Mouse (Mus musculus) hindbrain, embryonic 10.5 days (tissue): Measurements from ENCODE around the gene Tat. TPM values are rescaled to one million over a fixed set of nuclear protein-coding genes. Genes with fewer than 3 reads are reported as not detected.
"Not testable (repeated sequence)": the region's sequence is repeated elsewhere in the genome, so short reads cannot be mapped to it uniquely, and the experiment has no call there.

Source experiments
- DNase-seq: peaks from one replicate; pipeline ENCODE4 v3.0.0-alpha.2; 2017; ENCODE audit warnings: low spot score
- H3K27ac ChIP-seq: fragments of 300-500 bp; sonication (generic); 2 replicates; pipeline ENCODE4 v1.5.1; 2016; ENCODE audit warnings: mild to moderate bottlenecking, moderate library complexity
- H3K27me3 ChIP-seq: fragments of 300-500 bp; sonication (generic); 2 replicates; pipeline ENCODE4 v1.6.1; 2016; ENCODE audit warnings: mild to moderate bottlenecking; ENCODE audit not compliant: poor library complexity, insufficient read depth, severe bottlenecking
- H3K36me3 ChIP-seq: fragments of 300-500 bp; sonication (generic); 2 replicates; pipeline ENCODE4 v1.6.1; 2016; ENCODE audit warnings: mild to moderate bottlenecking, moderate library complexity
- H3K4me1 ChIP-seq: fragments of 300-500 bp; sonication (generic); replicated peaks from 2 replicates; pipeline ENCODE4 v1.6.1; 2016; ENCODE audit warnings: mild to moderate bottlenecking
- H3K4me3 ChIP-seq: fragments of 300-500 bp; sonication (generic); 2 replicates; pipeline ENCODE4 v1.5.1; 2016; ENCODE audit warnings: mild to moderate bottlenecking, moderate library complexity
- H3K9me3 ChIP-seq: fragments of 300-500 bp; sonication (generic); 2 replicates; pipeline ENCODE4 v1.6.1; 2016; ENCODE audit warnings: mild to moderate bottlenecking, moderate library complexity
- WGBS: fragments of 180-500 bp; shearing (Covaris S2); methylation state at CpG from one replicate; pipeline ENCODE4 v1.1.7; 2016; 5-methylcytosine and 5-hydroxymethylcytosine counted together
- polyA plus RNA-seq: library from polyadenylated mRNA; unstranded; fragments of >200 nt; fragmentation: Nextera tagmentation; extraction: Ambion mirVana; gene quantifications from 2 replicates; pipeline ENCODE4 v1.2.1, GENCODE M21; 2016

Gene Tat
- polyA plus RNA-seq, 1 experiment from 2014 or later = not detected

DNA sequence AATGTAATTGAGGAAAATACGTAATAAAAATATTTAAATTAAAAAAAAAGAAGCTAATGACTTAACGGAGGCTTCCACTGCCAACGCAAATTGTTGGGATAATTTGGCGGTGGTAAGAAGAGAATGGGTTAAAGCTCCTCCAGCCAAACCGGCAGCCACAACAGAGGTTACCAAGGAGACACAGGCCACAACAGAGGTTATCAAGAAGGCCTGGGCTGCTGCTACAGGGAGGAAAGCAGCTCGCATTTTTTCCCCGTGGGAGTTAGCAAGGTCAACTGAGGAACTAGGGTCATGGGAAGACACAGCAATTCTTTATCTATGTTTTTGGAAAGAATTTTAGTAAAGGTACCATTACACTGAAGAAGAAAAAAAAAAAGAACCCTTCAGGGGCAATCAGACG is 43.5 kb downstream of the Tat start:
- H3K9me3 ChIP-seq, H3K27ac ChIP-seq, H3K27me3 ChIP-seq, H3K36me3 ChIP-seq, H3K4me3 ChIP-seq: not testable (repeated sequence)
- DNase-seq = peak; percentile 37
- peaks cover 15% of the 10 kb centered on the region for H3K4me1 ChIP-seq
- WGBS = 27% methylated on average over 8 of the region's 8 CpGs

DNA sequence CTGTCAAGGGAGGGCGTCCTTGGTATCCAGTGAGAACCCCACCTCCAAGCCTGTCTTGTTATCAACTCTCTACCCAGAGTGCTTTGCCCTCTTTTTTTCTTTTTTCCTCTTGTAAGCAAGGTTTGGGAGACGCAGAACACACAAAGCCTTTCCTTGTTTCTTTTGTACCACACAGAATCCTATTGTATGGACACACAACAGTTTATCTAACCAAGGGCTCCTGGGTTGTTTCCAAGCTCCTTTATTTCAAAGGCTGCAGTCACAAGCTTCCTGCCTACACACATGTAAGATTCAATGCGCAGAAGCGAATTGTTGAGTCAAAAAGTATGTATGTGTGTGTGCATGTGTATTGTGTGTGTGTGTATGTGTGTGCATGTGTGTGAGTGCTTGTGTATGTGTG is 44.1 kb downstream of the Tat start:
- Histone ChIP-seq H3K27me3 (no peaks in the 10 kb centered on the region), H3K4me3 (no peak overlapping the region), H3K36me3 (no peaks in the 10 kb centered on the region), H3K27ac (0 out of 2 replicates have a peak overlapping the region, but pooled peaks have one; percentile 3), H3K4me1 (peaks cover 20% of the 10 kb centered on the region), H3K9me3 (no peaks in the 10 kb centered on the region)
- WGBS = 57% methylated on average over 4 of the region's 4 CpGs
- DNase-seq = no peak

DNA sequence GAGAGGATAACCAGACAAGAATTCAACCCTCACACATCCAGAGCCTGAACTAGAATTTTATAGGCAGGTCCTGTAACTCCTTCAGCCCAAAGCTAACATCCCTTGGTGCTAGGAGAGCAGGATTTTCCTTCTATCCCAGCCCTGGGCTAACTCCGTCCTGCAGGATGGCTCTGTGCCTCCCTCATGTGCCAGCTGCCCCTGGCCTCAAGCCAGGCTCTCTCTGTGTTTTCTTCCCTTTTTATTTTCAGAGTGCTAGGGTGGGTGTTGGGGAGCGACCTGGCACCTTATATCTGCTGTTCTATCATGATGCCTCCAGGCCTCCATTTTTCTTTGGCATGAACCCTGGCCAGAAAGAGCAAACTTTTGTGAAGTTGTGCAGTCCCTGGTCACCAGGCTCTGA is 45.9 kb downstream of the Tat start:
- WGBS = 78% methylated on average over 2 of the region's 2 CpGs
- Histone ChIP-seq H3K9me3 (no peaks in the 10 kb centered on the region), H3K36me3 (no peaks in the 10 kb centered on the region), H3K4me1 (peaks cover 23% of the 10 kb centered on the region), H3K27me3 (no peaks in the 10 kb centered on the region), H3K4me3 (no peak overlapping the region), H3K27ac (no peak overlapping the region)
- no peak for DNase-seq

DNA sequence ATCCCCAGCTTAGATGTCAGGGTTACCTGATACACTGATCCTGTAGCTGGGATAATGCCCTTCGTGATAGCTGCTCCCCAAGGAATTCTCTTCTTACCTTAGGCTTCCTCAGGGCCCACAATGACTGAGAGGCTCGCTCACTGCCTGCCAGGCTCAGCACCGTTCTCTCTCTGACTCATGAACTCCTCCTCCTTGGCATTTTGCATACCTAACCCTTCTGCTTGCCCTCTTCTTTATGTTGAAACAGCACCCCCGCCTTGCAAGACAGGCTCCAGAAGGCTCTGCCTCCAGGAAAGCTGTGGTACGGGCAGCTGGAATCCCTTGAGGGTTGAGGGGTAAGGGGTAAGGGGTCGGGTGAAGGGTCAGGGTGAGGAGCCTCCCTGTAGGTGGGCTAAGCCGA is 49.0 kb downstream of the Tat start:
- peaks cover 17% of the 10 kb centered on the region for H3K4me1 ChIP-seq

DNA sequence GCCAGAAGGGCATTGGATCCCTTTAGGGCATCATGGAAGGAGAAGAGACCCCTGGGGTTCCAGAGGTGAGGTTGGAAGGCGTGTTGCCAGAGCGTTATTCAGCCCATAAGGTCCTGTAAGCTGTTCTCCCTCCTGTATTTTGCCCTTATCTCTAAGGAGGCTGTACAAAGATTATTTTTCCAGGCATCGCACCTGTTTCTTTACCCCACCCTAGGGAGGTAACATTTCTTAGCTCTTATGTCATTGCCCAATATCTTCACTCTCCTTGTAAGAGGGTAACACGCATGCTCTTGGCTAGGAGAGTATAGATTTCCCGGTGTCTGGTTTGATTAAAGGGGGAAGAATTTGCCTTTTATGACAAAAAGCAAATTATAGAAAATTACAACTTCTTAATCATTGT is 49.4 kb downstream of the Tat start, which contains the start of gene Chst4:
Gene Chst4 (minus strand): TSS at position 82 of the 400 bp plus-strand sequence.
- Histone ChIP-seq H3K27ac (no peak within 1 kb of the TSS), H3K27me3 (no peaks in the 10 kb centered on the region), H3K4me1 (peaks cover 12% of the 10 kb centered on the region), H3K4me3 (no peak within 1 kb of the TSS), H3K9me3 (0 out of 2 replicates have a peak, but pooled peaks cover 3% of the 10 kb centered on the region), H3K36me3 (no peaks in the 10 kb centered on the region)
- WGBS = 82% methylated on average over 5 of the region's 5 CpGs
- DNase-seq = no peak

More for the DNA sequence above, 49.0 kb downstream of the Tat start:
- Histone ChIP-seq H3K27me3 (no peaks in the 10 kb centered on the region), H3K4me3 (no peak overlapping the region), H3K9me3 (0 out of 2 replicates have a peak, but pooled peaks cover 3% of the 10 kb centered on the region), H3K27ac (no peak overlapping the region), H3K36me3 (no peaks in the 10 kb centered on the region)
- DNase-seq = no peak
- WGBS = 32% methylated on average over 7 of the region's 7 CpGs

DNA sequence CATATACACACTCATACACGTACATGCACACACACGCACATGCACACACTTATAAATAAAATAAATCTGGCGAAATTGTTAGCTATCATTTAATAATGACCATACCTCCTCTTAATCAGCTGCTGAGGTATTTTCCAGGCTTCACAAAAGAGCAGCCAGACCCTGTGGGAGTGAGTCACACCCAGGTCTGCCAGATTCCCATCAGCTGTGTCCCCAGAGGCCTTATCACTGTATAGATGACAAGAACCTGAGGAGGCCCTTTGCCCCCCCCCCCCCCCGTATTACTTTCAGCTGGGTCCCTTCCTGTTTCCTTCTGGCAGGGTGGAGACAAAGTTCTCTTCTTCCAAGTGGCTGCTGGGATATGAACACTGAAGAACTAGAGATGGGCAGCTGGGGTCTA is 50.3 kb downstream of the Tat start:
- Histone ChIP-seq H3K4me1 (peaks cover 9% of the 10 kb centered on the region), H3K9me3 (0 out of 2 replicates have a peak, but pooled peaks cover 3% of the 10 kb centered on the region), H3K27ac (no peak overlapping the region), H3K27me3 (no peaks in the 10 kb centered on the region), H3K36me3 (no peaks in the 10 kb centered on the region), H3K4me3 (no peak overlapping the region)
- DNase-seq = no peak
- WGBS = 81% methylated on average over 4 of the region's 4 CpGs

Other genes starting within 250 kb of the Tat start
- 44.8 and 45.3 TPM in 2 replicates for gene Ap1g1, start 211.9 kb upstream of the Tat start, polyA plus RNA-seq
- gene Phlpp2, start 121.9 kb upstream of the Tat start, polyA plus RNA-seq = 2.0 and 2.7 TPM in 2 replicates
- 0.81 and 1.9 TPM in 2 replicates for gene Marveld3, start 28.2 kb upstream of the Tat start, polyA plus RNA-seq
- not detected in 2 replicates for gene Chst4, start 49.3 kb downstream of the Tat start, polyA plus RNA-seq
- 8.6 and 9.4 TPM in 2 replicates for gene Zfp612, start 89.3 kb downstream of the Tat start, polyA plus RNA-seq
- not detected in 2 replicates for gene Gm21964, start 110.8 kb downstream of the Tat start, polyA plus RNA-seq
- gene Gm17720, start 112.3 kb downstream of the Tat start, polyA plus RNA-seq = not detected in 2 replicates
- 7.2 and 28.1 TPM in 2 replicates for gene Calb2, start 177.8 kb downstream of the Tat start, polyA plus RNA-seq
- 9.6 and 12.3 TPM in 2 replicates for gene Cmtr2, start 225.2 kb downstream of the Tat start, polyA plus RNA-seq